Mouse (Mus musculus) inflammation-experienced regulatory T-cells, adult 6 months (primary cell): ENCODE measurements around the gene Zdhhc22. TPM values are rescaled to one million over a fixed set of nuclear protein-coding genes. Genes with fewer than 3 reads are reported as not detected.

Experiments used
- ATAC-seq: one replicate; pipeline ENCODE4 v1.8.0; 2017
- polyA plus RNA-seq, 3 experiments: library from polyadenylated mRNA; unstranded; fragments of 100-300 nt; shearing (Covaris generic); gene quantifications; one replicate each; pipeline ENCODE4 v1.2.1; 2017

The Zdhhc22 gene
- polyA plus RNA-seq, 3 experiments from 2014 or later, result 0.16 to 0.79 TPM; not detected in 1

- no peak for ATAC-seq
These were observed 57.7 kb downstream of the Zdhhc22 start for GRCm38 (mm10) chr12:86932575-86932952.

GRCm38 (mm10) chr12:86931919-86932574, 58.2 kb downstream of the Zdhhc22 start:
- no peak for ATAC-seq

- no peak for ATAC-seq
These were observed 59.1 kb downstream of the Zdhhc22 start for GRCm38 (mm10) chr12:86930934-86931729.

Other genes with a start within 250 kb of the Zdhhc22 start
- 10 to 100 TPM in 1 of 3 experiments, 1 to 10 TPM in 2; 8.0 to 14.6 (median 9.4) TPM for gene Irf2bpl, start 105.6 kb downstream of the Zdhhc22 start, polyA plus RNA-seq
- gene Cipc, start 43.4 kb downstream of the Zdhhc22 start, polyA plus RNA-seq, result 10 to 100 TPM; 20.2 to 29.2 (median 28.3) TPM
- 1 to 10 TPM in 2 of 3 experiments, under 1 TPM in 1; 0.78 to 3.8 (median 1.1) TPM for gene Tmem63c, start 30.9 kb upstream of the Zdhhc22 start, polyA plus RNA-seq
- gene Ngb, start 112.1 kb upstream of the Zdhhc22 start, polyA plus RNA-seq, result not detected
- gene Gstz1, start 156.7 kb upstream of the Zdhhc22 start, polyA plus RNA-seq, result 10 to 100 TPM; 10.5 to 21.8 (median 13.0) TPM
- gene Pomt2, start 157.5 kb upstream of the Zdhhc22 start, polyA plus RNA-seq, result 1 to 10 TPM in 2 of 3 experiments, under 1 TPM in 1; 0.69 to 1.1 (median 1.1) TPM
- gene Samd15, start 209.3 kb upstream of the Zdhhc22 start, polyA plus RNA-seq, result 1 to 10 TPM; 1.9 to 4.5 (median 1.9) TPM
- gene Tmed8, start 210.0 kb upstream of the Zdhhc22 start, polyA plus RNA-seq, result 1 to 10 TPM; 3.5 to 4.4 (median 3.5) TPM
- 1 to 10 TPM in 1 of 3 experiments, under 1 TPM in 2; 0.72 to 1.1 (median 0.85) TPM for gene Noxred1, start 248.3 kb upstream of the Zdhhc22 start, polyA plus RNA-seq